Mouse (Mus musculus): ENCODE results near the gene Lpin1. TPM values are rescaled to one million over a fixed set of nuclear protein-coding genes. Genes with fewer than 3 reads are reported as not detected.
A peak's percentile ranks its signal among the peaks of the same experiment; 100 is the strongest.

The Lpin1 gene
- polyA plus RNA-seq, 1 experiment from 2014 or later, result 18.3 TPM

DNA sequence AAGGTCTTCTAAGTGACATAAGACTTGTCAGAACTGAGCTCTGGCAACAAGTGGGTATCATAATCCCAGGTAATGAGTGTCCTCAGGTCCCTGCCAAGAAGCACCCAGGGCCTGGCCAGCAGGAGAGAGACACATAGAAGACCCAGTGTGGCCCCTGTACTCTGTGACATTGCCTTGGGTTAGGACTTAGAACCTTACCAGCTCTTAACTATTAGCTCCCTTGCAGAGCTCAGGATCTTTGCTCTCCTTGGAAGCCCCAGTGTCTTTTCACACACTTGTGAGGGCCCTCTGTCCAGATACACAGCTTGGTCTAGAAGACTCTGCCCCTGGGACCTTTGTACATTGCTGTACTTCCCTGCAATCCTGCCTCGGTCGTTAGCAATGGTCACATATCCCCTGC, 23.7 kb downstream of the Lpin1 start:
- Histone ChIP-seq H3K9me3 (no peaks in the 10 kb centered on the region), H3K4me1 (replicated peaks) (peaks cover 84% of the 10 kb centered on the region), H3K9ac (peak overlapping the region; percentile 40), H3K4me2 (peak overlapping the region; percentile 84), H3K27me3 (no peaks in the 10 kb centered on the region), H3K27ac (no peak overlapping the region), H3K36me3 (no peaks in the 10 kb centered on the region), H3K4me3 (peak overlapping the region; percentile 86)
- 77% methylated on average over 2 of the region's 2 CpGs for WGBS
- no peak for ATAC-seq (ENCODE audit: low FRiP score)

DNA sequence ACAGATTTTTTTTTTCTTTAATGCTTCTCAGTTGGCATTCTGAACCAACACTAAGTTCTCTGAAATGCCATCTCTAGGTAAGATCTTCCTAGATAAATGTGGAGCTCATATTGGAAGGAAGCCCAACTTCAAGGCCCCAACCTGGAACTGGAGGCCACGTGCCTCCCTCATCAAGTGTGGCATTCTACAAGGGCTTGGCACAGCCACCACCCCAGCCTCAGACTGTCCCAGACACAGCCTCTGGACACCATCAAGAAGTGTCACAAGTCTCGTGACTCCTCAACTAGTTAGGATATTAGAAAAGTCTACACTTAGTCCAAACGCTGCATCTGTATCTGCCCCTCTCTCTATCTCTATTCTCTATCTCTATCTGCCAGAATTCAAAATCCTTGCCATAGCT, 25.8 kb downstream of the Lpin1 start:
- no peak for ATAC-seq (ENCODE audit: low FRiP score)
- 97% methylated on average over 3 of the region's 3 CpGs for WGBS
- Histone ChIP-seq H3K36me3 (peaks cover 5% of the 10 kb centered on the region), H3K9ac (no peak overlapping the region), H3K4me2 (no peak overlapping the region), H3K27me3 (no peaks in the 10 kb centered on the region), H3K4me3 (no peak overlapping the region), H3K27ac (no peak overlapping the region), H3K4me1 (replicated peaks) (peaks cover 79% of the 10 kb centered on the region), H3K9me3 (no peaks in the 10 kb centered on the region)

DNA sequence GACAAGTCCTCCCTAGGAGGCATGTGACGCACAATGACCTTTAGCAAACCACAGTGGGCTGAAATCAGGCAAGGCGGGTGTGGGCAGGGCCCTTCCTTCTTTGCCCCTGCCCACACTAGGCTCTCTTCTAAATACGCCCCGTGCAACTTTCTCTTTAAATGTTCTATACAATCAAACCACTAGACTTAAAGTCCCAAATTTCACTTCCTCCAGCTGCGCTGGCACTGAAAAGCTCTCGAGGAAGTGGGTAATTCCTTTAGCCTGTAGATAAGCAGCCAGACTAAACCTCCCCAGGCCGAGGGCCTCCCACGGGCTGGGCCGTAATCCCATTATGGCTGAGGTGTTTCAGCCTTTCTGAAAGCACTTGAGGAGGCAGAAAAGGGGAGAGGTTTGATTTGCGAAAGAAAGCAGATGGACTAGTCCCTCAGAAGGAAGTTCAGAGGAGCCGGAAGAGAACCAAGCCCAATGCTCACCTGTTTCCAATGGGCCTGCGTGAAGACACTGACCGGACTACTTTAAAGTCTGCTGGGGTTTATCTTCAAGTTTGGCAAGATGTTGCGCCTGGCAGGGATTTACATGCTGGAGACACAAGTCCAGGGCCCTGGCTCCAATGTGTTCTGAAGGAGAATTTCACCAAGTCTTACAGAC, 26.6 kb downstream of the Lpin1 start:
- 66% methylated on average over 14 of the region's 14 CpGs for WGBS
- H3K27me3 ChIP-seq, result no peaks in the 10 kb centered on the region
- H3K4me3 ChIP-seq, result no peak overlapping the region
- H3K9me3 ChIP-seq, result no peaks in the 10 kb centered on the region
- H3K4me1 ChIP-seq (replicated peaks), result peaks cover 76% of the 10 kb centered on the region
- H3K27ac ChIP-seq, result no peak overlapping the region
- no peak overlapping the region for H3K4me2 ChIP-seq
- ATAC-seq (ENCODE audit: low FRiP score), result no peak
- H3K36me3 ChIP-seq, result peaks cover 13% of the 10 kb centered on the region
- no peak overlapping the region for H3K9ac ChIP-seq

DNA sequence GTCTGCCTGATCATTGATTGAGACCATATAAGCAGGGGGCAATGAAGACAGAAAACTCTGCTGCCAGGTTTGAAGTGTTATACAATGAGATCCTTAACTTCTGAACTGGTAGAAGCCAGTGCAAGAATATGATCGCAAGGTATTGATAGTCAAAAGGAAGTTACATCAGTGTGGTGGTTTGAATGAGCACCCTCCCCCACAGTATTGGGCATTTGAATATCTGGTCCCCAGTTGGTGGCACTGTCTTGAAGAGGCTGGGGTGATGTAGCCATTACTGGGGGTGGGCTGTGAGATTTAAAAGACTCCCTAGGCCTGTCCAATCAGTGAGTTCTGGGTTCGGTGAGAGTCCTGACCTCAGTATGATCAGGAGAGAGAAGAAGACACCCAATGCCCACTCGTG, 27.5 kb downstream of the Lpin1 start:
- WGBS, result 93% methylated on average over 3 of the region's 3 CpGs
- Histone ChIP-seq H3K4me1 (replicated peaks) (peaks cover 73% of the 10 kb centered on the region), H3K27me3 (no peaks in the 10 kb centered on the region), H3K27ac (no peak overlapping the region), H3K9ac (no peak overlapping the region), H3K4me3 (no peak overlapping the region), H3K4me2 (no peak overlapping the region), H3K9me3 (no peaks in the 10 kb centered on the region), H3K36me3 (peaks cover 20% of the 10 kb centered on the region)
- ATAC-seq (ENCODE audit: low FRiP score), result no peak

DNA sequence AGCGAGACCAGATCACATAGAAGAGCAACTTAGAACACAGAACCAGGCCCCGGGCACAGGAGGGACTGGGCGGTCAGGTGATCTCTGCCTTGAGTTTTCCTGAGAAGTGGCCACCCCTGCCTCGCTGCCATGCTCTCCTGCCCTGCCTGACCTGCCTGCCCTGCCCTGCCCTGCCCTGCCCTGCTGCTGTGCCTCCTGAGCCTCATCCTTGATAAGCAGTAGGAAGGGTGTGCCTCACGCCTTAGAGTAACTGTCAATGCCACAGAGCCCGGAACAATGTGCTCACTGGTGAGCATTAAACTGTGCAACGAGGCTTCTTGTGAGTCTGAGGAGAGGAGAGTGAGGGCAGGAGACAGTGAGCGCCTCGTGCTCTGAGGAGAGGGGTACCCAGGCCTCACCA, 30.5 kb downstream of the Lpin1 start:
- 62% methylated on average over 9 of the region's 9 CpGs for WGBS

DNA sequence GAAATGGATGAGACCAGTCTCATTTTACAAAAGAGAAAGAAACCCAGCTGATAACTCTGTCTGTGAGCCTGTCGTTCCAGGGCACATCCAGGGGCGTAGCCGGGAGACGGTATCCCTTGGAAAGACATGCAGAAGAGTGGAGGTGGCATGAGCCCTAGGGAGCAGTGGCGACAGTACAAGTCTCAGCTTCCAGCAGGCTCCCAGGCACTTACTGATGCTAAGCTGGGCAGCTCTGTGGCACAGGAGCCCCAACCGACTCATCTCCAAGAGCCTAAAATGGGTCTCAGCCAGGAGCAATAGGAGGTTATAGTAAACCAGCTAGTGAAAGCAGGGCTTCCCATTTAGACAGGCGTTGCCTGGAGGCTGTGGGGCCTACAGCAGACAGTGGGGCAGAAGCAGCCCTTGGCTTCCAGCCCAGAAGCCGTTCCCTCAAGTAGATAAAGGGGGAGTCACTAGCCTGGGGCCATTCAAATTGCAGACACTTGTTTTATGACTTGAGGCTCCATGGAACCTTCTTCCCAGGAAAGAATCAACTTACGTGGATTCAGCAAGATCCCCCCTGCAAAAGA, 33.0 kb downstream of the Lpin1 start:
- H3K9me3 ChIP-seq, result no peaks in the 10 kb centered on the region
- peaks cover 37% of the 10 kb centered on the region for H3K4me1 ChIP-seq (replicated peaks)
- no peak overlapping the region for H3K4me2 ChIP-seq
- 0 out of 2 replicates have a peak overlapping the region, but pooled peaks have one; percentile 35 for H3K9ac ChIP-seq
- 44% methylated on average over 9 of the region's 9 CpGs for WGBS
- H3K4me3 ChIP-seq, result no peak overlapping the region
- H3K27me3 ChIP-seq, result no peaks in the 10 kb centered on the region
- H3K36me3 ChIP-seq, result peaks cover 76% of the 10 kb centered on the region
- peak; percentile 72 for ATAC-seq (ENCODE audit: low FRiP score)
- peak overlapping the region; percentile 78 for H3K27ac ChIP-seq

More for the DNA sequence above, 30.5 kb downstream of the Lpin1 start:
- Histone ChIP-seq H3K4me1 (replicated peaks) (peaks cover 60% of the 10 kb centered on the region), H3K9ac (peak overlapping the region; percentile 39; the same call in 1 of the 2 replicates), H3K9me3 (no peaks in the 10 kb centered on the region), H3K4me3 (no peak overlapping the region), H3K4me2 (no peak overlapping the region), H3K27me3 (no peaks in the 10 kb centered on the region), H3K27ac (peak overlapping the region; percentile 32; the same call in 1 of the 2 replicates), H3K36me3 (peaks cover 50% of the 10 kb centered on the region)
- ATAC-seq (ENCODE audit: low FRiP score), result no peak

DNA sequence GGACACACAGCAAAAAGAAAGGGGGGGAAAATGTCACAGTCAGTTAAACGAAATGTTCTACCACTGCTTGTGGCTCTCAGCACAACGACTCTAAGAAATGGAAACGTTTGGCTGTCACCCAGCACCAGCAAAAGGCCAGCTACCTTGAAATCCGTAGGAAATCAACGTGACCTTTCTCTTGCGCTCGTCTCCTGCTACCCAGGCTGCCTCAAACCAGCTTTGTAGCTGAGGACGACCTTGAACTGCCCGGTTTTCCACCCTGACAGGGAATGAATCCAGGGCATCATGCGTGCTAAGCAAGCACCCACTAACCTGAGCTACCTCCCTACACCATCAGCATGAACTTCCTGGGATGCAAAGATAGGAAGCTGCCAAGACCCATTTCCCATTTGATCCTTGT, 39.5 kb downstream of the Lpin1 start:
- H3K36me3 ChIP-seq, result peaks cover 69% of the 10 kb centered on the region

DNA sequence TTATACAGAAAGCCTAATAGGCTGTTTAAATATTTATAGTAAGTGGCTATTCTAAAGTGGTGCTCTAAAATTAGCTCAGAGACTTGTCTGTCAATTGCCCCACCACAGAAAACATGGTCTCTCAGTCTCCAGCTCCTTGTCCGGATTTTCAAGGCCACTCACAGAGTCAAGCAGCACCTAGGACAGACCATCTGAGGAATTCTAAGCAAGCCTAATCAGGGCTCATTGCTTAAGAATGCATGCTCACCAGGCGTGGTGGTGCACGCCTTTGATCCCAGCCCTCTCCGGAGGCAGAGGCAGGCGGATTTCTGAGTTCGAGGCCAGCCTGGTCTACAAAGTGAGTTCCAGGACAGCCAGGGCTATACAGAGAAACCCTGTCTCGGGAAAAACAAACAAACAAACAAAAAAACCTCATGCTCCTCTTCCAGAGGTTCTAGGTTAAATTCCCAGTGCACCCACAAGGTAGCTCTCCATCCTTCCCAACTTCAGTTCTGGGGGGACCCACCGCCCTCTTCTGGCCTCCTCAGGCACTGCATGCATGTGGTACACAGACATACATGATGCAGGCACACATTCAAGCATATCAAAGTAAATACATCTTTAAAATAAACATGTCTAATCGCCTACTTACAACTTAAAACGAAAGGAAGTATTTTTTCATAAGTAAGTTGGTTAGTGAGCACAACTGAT, 40.2 kb downstream of the Lpin1 start:
- Histone ChIP-seq H3K27me3 (no peaks in the 10 kb centered on the region), H3K9me3 (no peaks in the 10 kb centered on the region), H3K36me3 (peaks cover 69% of the 10 kb centered on the region), H3K9ac (no peak overlapping the region), H3K4me2 (no peak overlapping the region), H3K27ac (no peak overlapping the region), H3K4me3 (no peak overlapping the region), H3K4me1 (replicated peaks) (peaks cover 9% of the 10 kb centered on the region)
- no peak for ATAC-seq (ENCODE audit: low FRiP score)
- 89% methylated on average over 10 of the region's 10 CpGs for WGBS

More for the DNA sequence above, 39.5 kb downstream of the Lpin1 start:
- WGBS, result 95% methylated on average over 10 of the region's 10 CpGs
- Histone ChIP-seq H3K27ac (no peak overlapping the region), H3K4me1 (replicated peaks) (peaks cover 9% of the 10 kb centered on the region), H3K9me3 (no peaks in the 10 kb centered on the region), H3K27me3 (no peaks in the 10 kb centered on the region), H3K9ac (no peak overlapping the region), H3K4me2 (no peak overlapping the region), H3K4me3 (no peak overlapping the region)
- no peak for ATAC-seq (ENCODE audit: low FRiP score)

DNA sequence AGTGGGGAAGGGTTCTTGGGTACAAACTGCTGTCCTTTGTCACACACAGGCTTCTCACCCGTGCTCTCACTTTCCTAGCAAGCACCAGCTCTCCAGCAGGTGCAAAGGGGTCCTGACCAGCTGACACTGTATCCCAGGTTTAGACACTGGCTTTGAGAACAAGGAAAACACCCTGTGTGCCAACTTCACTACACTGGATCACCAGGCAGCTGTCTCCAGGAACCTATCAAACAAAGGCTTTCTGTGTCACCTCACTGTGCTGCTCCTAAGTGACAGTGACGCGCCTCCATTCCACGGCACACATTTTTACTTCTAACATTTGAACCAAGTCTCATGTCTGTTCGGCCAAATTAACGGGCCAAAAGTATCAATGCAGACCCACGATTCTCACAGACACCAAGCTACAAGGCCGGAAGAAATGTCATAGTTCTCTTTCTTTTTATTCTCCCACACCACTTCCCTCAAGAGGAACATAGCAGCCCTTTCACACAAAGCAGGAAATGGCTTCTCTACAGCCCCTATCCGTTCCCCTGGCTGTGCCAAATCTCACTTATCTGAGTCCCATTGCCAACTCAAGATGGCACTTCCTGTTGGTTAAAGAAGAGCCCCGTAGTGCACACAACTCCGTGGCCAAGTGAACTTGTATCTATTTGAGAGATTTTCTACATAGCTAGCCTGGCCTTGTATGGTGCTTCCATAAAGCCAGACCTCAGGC, 41.7 kb downstream of the Lpin1 start:
- 0 out of 2 replicates have a peak, but pooled peaks have one; percentile 22 for ATAC-seq (ENCODE audit: low FRiP score)
- Histone ChIP-seq H3K4me1 (replicated peaks) (peaks cover 9% of the 10 kb centered on the region), H3K36me3 (peaks cover 69% of the 10 kb centered on the region), H3K9ac (0 out of 2 replicates have a peak overlapping the region, but pooled peaks have one; percentile 11), H3K27me3 (no peaks in the 10 kb centered on the region), H3K4me2 (no peak overlapping the region), H3K9me3 (no peaks in the 10 kb centered on the region), H3K27ac (peak overlapping the region; percentile 61), H3K4me3 (no peak overlapping the region)
- 73% methylated on average over 11 of the region's 11 CpGs for WGBS

DNA sequence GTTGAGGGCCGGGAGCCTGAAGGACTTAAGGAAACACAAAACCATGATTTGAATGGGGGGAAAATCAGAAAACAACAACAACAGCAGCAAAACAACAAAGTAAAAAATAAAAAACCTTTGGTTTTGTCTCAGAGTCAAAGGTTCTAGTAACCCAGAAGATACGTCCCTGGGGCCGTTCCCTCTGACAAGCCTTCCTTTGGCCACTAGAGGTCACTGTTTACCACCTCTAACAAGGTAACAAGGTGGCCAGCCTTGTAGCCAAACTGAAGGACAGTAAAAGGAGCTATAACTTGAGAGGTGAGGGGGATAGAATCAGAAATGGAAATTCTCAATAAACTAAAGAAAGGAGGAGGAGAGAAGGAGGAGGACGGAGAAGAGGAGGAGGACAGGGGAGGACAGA, 42.3 kb downstream of the Lpin1 start:
- H3K27me3 ChIP-seq, result no peaks in the 10 kb centered on the region
- no peak overlapping the region for H3K4me2 ChIP-seq
- H3K27ac ChIP-seq, result peak overlapping the region; percentile 61; the same call in 1 of the 2 replicates
- WGBS, result 29% methylated on average over 4 of the region's 4 CpGs
- ATAC-seq (ENCODE audit: low FRiP score), result peak; percentile 70; the same call in 1 of the 2 replicates
- H3K4me3 ChIP-seq, result no peak overlapping the region
- H3K9ac ChIP-seq, result no peak overlapping the region
- peaks cover 9% of the 10 kb centered on the region for H3K4me1 ChIP-seq (replicated peaks)
- no peaks in the 10 kb centered on the region for H3K9me3 ChIP-seq
- H3K36me3 ChIP-seq, result peaks cover 69% of the 10 kb centered on the region

DNA sequence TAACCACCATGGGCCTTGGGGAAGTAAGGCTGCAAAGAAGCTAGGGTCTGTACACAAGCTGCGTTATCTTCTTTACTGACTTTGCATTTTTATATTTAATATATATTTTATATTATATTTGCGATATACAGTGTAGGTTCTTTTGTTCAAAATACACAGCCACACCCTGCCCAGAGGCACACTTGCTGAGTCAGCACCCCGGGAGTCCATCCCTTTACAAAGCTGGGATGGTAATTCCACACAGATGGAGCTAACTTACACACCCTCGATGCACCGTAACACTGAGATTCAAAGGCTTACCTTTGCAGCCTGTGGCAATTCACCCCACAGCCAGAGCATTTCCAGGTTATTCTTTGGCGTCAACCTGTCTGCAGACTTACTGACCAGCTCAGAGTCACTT, 42.7 kb downstream of the Lpin1 start:
- Histone ChIP-seq H3K36me3 (peaks cover 69% of the 10 kb centered on the region), H3K4me2 (no peak overlapping the region), H3K4me3 (no peak overlapping the region), H3K27me3 (no peaks in the 10 kb centered on the region), H3K9ac (no peak overlapping the region), H3K4me1 (replicated peaks) (peaks cover 9% of the 10 kb centered on the region), H3K27ac (no peak overlapping the region), H3K9me3 (no peaks in the 10 kb centered on the region)
- no peak for ATAC-seq (ENCODE audit: low FRiP score)
- WGBS, result 87% methylated on average over 6 of the region's 6 CpGs

DNA sequence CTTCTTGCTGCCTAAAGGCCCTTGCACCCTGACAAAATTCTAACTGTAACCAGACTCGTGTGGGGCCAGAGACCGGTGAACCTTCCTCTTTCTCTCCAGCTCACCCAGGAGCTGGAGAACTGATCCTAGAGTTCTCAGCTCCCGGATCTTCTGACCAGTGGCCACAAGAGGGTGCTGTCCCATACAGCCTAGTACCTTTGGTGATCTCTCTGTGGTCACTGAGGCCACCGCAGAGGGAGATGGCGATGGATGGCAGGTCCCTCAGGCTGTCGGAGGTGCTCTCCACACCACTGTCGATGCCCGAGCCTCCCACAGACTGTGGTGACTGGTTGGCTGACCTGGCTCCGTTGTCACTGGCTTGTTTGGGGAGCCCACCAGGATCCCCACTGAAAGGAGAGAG, 47.3 kb downstream of the Lpin1 start:
- Histone ChIP-seq H3K36me3 (peaks cover 84% of the 10 kb centered on the region), H3K9me3 (no peaks in the 10 kb centered on the region), H3K9ac (no peak overlapping the region), H3K4me1 (replicated peaks) (no peaks in the 10 kb centered on the region), H3K4me2 (no peak overlapping the region), H3K4me3 (no peak overlapping the region), H3K27me3 (no peaks in the 10 kb centered on the region), H3K27ac (no peak overlapping the region)
- no peak for ATAC-seq (ENCODE audit: low FRiP score)
- 66% methylated on average over 9 of the region's 9 CpGs for WGBS

All from hindbrain, embryonic 13.5 days (tissue).